Mouse (Mus musculus): ENCODE data around the gene Wnk4.

The Wnk4 gene

GRCm38 (mm10) chr11:101245071-101245470, 15.3 kb upstream of the Wnk4 start:
- no peak for DNase-seq (ENCODE audit: low spot score)

GRCm38 (mm10) chr11:101245855-101246701, 14.3 kb upstream of the Wnk4 start, which contains the start of gene Ramp2:
TSS of gene Ramp2 (plus strand) at chr11:101246028.
- peak; percentile 21 for DNase-seq (ENCODE audit: low spot score)

DNA sequence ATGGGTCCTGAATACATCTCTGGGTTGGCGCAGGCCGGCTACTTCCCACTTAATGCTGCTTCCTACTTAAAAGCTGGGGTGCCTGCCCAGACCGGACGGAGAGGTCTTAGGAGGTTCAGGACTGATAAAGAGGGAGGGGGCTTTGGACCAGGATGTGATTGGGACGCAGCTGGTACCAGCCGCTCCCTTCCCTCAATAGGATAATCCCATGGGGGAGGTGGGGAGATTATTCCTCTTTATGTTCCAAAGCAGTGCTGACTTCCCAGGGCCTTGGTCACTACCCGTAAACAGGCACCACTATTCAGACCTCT, 13.7 kb upstream of the Wnk4 start:
- no peak for DNase-seq (ENCODE audit: low spot score)

DNA sequence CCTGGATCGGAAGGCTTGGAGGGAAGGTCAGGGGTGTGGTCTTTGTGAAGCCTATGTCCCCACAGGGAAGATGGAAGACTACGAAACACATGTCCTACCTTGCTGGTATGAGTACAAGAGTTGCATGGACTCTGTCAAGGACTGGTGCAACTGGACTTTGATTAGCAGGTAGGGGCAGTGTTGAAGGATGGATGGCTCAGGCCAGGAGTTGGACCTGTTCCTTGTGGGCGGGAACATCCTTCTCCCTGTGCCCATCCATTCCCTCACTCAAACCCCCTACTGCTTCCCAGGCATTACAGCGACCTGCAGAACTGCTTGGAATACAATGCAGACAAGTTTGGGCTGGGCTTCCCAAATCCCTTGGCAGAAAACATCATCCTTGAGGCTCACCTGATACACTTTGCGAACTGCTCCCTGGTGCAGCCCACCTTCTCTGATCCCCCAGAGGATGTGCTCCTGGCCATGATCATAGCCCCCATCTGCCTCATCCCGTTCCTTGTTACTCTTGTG, 12.8 kb upstream of the Wnk4 start:
- no peak for DNase-seq (ENCODE audit: low spot score)

- DNase-seq (ENCODE audit: low spot score): peak; percentile 56
These were observed 11.9 kb upstream of the Wnk4 start for GRCm38 (mm10) chr11:101248258-101248994.

DNA sequence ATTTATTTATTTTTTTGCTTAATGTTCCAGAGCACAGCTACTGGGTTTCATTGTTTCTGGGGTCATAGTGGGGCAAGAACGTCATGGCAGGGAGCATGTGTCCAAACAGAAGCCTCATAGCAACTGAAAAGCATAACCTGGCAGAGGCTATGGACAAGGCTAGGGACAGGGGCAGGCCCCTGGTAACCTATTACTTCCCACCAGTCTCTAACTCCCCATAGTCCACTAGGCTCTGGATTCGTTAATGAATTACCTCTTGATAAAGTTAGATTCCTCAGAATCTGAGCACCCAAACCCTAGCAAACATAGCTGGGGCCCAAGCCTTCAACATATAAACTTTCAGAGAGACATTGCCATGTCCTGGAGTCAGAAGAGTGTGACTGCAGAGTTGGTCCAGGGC, 9.3 kb upstream of the Wnk4 start:
- no peak for DNase-seq (ENCODE audit: low spot score)

- DNase-seq (ENCODE audit: low spot score): no peak
These were observed 7.4 kb upstream of the Wnk4 start for GRCm38 (mm10) chr11:101252941-101253340.

DNA sequence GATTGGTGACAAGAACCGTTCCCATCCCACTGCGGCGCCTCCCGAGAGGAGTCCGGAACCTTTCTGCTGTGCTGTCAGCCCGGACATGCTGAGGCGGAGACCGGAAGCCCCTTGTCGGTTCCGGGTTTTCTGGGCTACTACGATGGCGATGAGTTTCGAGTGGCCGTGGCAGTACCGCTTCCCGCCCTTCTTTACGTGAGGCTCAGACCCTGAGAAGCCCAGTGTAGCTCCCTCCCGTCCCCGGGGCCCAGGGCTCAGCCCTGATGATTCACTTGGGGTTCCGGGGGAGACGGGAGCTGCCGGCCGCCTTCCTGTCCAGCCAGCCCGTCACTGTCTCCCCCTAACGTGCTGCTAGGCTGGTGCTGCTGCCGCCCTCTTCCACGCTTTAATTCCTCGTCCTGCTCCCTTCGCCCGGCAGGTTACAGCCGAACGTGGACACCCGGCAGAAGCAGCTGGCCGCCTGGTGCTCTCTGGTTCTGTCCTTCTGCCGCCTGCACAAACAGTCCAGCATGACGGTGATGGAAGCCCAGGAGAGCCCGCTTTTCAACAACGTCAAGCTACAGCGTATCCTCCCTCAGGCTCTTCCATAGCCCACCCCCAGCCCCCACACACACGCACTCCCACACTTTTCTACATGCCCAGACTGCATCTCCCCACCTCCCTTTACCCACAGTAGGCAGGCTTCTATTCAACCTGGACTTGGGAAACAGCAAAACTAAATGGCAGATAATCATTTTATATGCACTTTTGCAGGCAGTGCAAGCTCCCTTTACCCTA, 6.6 kb upstream of the Wnk4 start, which contains the start of gene Vps25:
TSS of gene Vps25 (plus strand) at position 95 of the 777 bp plus-strand sequence.
- peak; percentile 83 for DNase-seq (ENCODE audit: low spot score)

DNA sequence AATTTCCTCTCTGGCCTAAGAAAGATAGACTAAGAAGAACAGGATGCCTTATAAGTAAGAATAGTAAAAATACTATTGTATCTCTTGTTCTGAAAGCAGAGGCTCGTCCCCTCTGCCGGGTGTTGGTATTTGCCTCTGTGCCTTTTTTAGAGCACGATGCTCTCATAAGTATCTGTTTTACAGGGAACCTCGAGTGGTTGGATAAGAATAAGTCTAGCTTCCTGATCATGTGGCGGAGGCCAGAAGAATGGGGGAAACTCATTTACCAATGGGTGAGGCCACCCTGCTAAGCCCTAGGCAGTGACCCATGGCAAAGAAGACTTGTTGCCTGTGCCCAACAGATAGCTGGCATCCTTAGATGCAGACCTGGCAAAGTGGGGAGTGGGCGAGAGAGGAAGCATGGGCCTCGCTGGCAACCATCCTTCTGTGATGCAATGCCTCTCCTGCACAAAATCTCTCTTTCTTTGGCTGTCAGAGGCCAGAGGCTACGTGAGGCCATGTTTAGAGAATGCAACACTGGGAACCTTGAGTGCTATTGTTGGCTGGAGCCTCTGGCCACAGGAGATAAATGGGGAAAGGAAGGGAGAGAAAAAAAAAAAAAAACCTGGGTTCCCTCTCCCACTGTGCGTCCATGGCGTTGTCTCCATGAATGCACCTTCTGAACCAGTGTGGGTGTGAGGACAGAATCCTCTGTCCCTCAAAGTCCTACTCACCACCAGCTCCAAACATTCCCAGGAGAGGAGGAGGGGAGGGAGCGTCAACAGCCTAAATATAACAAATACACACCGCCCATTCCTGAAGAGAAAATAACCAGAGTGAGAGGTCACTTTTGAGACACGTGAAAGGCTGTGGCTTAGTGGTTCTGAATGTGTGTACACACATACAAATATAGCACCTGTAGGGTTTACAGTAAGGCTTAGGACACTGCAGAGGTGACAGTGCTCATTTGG, 4.3 kb upstream of the Wnk4 start:
- no peak for DNase-seq (ENCODE audit: low spot score)

- DNase-seq (ENCODE audit: low spot score): no peak
These were observed 1.1 kb upstream of the Wnk4 start for GRCm38 (mm10) chr11:101259261-101259712.

DNA sequence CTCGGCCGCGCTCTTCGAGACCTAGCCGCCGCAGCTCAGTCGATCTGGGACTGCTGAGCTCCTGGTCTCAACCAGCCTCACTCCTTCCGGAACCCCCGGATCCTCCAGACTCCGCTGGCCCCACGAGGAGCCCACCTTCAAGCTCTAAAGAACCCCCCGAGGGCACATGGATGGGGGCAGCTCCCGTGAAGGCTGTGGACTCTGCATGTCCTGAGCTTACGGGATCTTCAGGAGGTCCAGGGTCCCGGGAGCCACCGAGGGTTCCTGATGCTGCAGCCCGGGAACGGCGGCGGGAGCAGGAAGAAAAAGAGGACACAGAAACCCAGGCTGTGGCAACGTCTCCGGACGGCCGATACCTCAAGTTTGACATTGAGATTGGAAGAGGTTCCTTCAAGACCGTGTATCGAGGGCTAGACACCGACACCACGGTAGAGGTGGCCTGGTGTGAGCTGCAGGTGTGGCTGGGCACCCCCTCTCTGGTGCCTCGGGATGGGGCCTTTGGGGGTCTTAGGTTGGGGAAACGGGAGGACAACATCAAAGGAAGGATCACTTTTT, 536 bp downstream of the Wnk4 start:
- DNase-seq (ENCODE audit: low spot score): no peak

- no peak for DNase-seq (ENCODE audit: low spot score)
These were observed 2.1 kb downstream of the Wnk4 start for GRCm38 (mm10) chr11:101262272-101262967.

DNA sequence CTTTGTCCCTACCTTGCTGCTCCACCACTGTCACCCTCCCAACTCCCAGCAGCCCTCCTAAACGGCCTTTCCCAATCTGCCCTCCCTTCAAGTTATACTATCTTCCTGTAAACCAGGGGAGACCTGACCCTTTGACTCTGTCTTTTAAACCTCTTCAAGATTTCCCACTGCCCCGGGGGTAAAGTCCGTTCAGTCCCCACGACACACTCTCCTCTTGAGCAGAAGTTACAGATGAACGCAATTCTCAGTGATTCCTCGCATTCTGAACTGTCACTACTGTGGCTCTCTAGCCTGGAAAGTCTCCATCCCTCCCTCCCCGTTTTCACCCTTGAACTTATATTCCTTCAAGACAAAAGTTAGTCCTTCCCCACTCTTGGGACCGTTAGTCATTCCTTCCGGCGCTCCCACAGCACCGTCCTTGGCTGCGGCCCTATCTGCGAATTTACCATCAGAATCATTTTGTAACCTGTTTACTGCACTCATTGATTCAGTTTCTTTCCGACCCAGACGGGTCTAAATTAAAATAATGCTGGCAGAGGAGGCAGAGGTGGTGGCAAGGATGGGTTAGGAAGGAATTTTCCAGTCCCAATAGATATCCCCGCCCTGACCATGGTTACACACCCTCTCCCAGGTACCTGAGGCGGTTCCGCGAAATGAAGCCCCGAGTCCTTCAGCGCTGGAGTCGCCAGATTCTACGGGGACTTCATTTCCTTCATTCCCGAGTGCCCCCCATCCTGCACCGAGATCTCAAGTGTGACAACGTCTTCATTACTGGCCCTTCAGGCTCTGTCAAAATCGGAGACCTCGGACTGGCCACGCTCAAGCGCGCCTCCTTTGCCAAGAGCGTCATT, 3.0 kb downstream of the Wnk4 start:
- DNase-seq (ENCODE audit: low spot score): no peak

GRCm38 (mm10) chr11:101263989-101264280, 3.6 kb downstream of the Wnk4 start:
- DNase-seq (ENCODE audit: low spot score): no peak

GRCm38 (mm10) chr11:101264954-101265471, 4.6 kb downstream of the Wnk4 start:
- no peak for DNase-seq (ENCODE audit: low spot score)

GRCm38 (mm10) chr11:101265906-101266305, 5.5 kb downstream of the Wnk4 start:
- DNase-seq (ENCODE audit: low spot score): no peak

DNA sequence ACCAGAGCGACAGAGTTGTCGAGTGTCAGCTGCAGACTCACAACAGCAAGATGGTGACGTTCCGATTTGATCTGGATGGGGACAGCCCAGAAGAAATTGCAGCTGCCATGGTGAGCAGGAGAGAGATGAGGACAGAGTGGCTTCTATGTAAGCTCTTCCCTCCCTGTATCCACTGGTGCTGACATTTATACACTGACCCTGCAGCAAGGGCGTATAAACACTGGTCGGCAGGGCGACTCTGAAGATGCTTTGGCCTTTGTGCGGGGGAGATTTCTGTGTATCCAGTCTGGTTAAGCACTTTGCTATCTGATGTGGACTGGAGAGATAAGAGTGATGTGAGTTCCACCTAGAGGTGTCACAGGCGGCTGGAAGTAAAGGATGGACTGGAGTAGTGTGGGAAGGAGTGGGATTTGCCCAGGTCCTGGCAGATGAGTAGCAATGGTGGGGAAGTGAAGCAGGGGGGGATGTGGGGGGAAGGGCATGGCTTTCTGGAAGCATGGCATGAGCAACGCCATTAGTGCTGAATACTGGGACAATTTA, 9.3 kb downstream of the Wnk4 start:
- no peak for DNase-seq (ENCODE audit: low spot score)

- no peak for DNase-seq (ENCODE audit: low spot score)
These were observed 12.1 kb downstream of the Wnk4 start for GRCm38 (mm10) chr11:101272446-101272845.

GRCm38 (mm10) chr11:101275309-101275708, 14.9 kb downstream of the Wnk4 start:
- DNase-seq (ENCODE audit: low spot score): no peak

All from T-cell, adult 2 months (primary cell).